Mouse (Mus musculus): ENCODE measurements around the gene Zmynd19.

Gene Zmynd19

DNA sequence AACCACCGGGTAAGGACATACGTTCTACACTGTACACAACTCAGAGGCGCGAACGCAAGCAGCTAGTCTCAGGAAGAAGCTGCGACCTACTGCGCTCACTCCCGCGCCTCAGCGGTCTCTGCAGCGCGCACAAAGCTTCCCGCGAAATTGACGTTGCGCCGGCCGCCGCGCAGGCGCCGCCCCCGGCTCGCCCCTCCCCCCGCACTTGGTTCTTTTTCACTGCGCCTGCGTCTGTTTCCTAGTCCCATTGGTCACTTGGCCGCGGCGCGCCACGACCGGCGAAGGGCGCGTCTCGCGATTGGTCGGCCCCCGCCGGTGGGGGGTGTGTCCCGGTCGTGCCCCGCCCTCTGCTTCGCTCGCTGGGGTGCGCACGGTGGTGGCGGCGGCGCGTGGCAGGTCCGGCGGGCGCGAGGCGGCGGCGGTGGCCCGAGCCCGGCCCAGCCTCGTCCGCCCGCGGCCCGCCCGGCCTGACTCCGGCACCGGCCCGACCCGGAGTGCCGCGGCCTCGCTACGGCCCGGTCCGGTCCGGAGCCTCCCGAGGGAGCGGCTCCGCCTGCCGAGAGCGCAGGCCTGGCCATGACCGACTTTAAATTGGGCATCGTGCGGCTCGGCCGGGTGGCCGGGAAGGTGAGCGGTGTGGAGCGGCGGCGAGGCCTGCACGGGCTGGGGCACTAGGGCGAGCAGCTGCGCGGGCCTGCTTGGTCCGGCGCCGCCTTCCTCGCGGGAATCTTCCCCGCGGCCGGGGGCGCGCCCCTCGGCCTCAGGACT is at the start of gene Zmynd19:
TSS of gene Zmynd19 (plus strand) at position 372 of the 768 bp plus-strand sequence.
- DNase-seq: peak; percentile 96 to 98

DNA sequence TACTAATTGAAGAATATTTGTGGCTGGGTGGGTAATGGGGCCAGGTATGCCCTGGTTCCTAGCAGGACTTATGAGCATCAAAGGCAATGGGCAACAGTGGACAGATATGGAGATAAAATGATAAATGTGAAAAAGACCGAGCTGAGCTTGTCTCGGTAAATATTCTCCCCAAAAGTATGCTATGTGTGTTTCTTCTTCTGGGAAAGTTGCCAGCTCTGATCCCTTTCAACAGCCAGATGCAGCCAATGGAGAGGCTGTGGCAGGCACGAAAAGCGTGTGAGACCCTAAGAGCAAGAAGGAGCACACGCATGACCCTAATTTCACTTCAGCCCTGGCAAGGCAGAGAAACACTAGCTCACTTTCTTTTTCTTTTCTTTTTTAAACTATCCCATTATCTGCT is 48.5 kb upstream of the Zmynd19 start:
- no peak for DNase-seq

- DNase-seq: no peak
Observed at GRCm38 (mm10) chr2:24902999-24903398, 46.6 kb upstream of the Zmynd19 start.

GRCm38 (mm10) chr2:24904823-24905652 is 44.6 kb upstream of the Zmynd19 start:
- no peak for DNase-seq

- no peak for DNase-seq
Observed at GRCm38 (mm10) chr2:24905653-24906155, 43.9 kb upstream of the Zmynd19 start.

GRCm38 (mm10) chr2:24910481-24910880 is 39.1 kb upstream of the Zmynd19 start:
- no peak for DNase-seq

DNA sequence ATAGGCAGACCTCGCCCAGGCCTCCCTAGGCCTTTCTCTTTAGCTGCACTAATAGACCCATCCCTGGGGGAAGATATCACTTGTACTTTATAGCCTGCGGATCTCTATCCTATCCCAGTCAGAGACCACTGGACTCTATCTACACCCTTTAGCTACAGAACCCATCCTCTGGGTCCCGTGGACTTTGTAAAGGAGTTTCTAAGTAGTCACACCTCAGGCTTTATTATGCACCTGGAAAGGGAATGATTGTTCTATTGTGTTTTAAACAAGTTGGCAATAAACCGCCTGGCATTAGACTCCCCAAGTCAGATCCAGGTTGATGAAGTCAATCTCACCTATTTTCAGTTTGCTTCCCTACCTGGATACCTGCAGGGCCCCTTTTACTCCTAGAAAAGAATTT is 37.4 kb upstream of the Zmynd19 start:
- no peak for DNase-seq

DNA sequence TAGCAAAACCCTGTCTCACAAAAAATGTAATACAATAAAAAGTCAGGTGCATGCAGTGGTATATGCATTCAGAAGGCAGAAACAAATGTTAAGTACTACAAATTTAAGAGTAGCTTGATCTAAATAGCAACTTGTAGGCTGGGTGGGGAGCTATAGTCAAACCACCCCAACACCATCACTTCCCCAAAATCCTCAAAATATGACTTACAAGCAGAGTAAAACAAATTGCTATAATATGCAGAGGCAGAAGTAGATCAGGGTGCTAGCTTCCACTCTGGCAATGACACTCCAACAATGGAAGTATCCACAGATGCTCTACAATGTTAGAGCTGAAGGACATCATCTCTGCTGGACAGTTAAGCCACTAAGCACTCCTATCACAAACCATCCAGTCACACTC is 37.0 kb upstream of the Zmynd19 start:
- DNase-seq: no peak

DNA sequence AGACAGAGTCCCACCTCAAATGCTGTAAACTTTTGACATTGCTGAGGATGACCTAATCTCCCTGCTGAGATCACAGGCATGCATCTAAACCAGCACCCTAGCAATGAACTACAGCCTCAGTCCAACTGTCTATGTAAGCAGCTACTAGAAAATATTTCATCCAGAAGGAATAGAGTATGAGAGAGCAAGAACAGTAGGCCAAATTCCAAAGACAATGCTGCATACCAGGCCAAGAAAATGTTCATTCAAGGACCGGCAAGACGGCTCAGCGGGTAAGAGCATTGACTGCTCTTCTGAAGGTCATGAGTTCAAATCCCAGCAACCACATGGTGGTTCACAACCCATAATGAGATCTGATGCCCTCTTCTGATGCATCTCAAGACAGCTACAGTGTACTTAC is 34.8 kb upstream of the Zmynd19 start:
- no peak for DNase-seq

- DNase-seq: peak; percentile 92 to 94
Observed at GRCm38 (mm10) chr2:24918930-24919838, 30.4 kb upstream of the Zmynd19 start, which contains the start of gene Ehmt1. Gene Ehmt1 (minus strand): TSS chr2:24919614.

- DNase-seq: no peak
Observed at GRCm38 (mm10) chr2:24919839-24920175, 29.8 kb upstream of the Zmynd19 start.

- DNase-seq: no peak
Observed at GRCm38 (mm10) chr2:24923561-24923960, 26.0 kb upstream of the Zmynd19 start.

- DNase-seq: peak; percentile 59 to 72
Observed at GRCm38 (mm10) chr2:24925284-24925683, 24.3 kb upstream of the Zmynd19 start.

- DNase-seq: no peak
Observed at GRCm38 (mm10) chr2:24926345-24926964, 23.1 kb upstream of the Zmynd19 start.

DNA sequence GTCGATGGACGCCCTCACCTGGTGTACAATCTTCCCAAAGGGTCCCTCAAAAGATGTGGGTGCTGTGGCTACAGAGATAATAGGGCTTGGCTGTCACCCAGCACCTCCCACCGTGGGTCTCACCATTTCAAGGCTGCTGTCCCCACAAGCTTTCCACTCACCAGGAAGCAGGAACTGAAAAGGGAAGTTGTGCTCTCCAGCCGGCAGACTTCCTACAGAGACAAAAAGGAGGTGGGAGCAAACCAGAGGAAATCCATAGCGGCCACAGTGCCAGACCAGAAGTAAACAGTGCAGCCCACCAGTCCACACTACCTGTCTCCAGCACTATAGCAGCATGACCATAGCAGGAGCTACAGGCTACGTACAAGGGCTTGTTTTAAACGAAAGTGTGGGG is 22.6 kb upstream of the Zmynd19 start:
- DNase-seq: no peak

DNA sequence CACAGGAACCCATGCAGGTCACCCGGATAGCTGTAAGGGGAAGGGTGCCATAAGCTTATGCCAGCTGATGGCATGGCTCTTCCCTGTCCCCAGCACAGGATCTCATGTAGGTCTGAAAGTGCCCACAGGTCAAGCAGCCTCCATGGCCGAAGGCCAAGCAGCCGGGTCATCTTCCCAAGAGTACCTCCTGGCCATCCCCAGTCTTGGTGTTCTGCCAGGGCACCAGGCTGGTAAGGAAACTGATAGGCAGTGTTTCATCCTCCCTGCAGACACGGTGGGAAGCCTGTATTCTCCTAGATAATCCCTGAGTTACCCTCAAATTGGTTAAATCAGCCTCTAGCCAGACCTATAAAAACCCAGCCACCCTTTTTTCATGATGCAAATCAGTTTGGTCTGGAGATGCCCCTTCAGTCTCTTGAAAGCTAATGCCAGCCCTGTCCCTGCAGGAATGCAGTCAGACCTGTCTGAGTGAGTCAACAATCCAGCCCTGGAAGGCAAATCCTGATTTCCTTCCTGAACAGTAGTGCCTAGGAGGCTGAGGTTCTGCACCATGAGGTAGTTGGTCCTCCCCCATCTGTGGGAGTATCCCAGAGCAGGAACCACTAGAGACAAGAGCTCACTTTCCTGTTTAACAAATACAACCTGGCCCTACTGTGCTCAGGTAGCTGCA is 21.6 kb upstream of the Zmynd19 start:
- peak; percentile 89 to 94 for DNase-seq

GRCm38 (mm10) chr2:24929119-24929518 is 20.5 kb upstream of the Zmynd19 start:
- peak; percentile 76 to 87 for DNase-seq

GRCm38 (mm10) chr2:24929593-24929992 is 20.0 kb upstream of the Zmynd19 start:
- no peak for DNase-seq

DNA sequence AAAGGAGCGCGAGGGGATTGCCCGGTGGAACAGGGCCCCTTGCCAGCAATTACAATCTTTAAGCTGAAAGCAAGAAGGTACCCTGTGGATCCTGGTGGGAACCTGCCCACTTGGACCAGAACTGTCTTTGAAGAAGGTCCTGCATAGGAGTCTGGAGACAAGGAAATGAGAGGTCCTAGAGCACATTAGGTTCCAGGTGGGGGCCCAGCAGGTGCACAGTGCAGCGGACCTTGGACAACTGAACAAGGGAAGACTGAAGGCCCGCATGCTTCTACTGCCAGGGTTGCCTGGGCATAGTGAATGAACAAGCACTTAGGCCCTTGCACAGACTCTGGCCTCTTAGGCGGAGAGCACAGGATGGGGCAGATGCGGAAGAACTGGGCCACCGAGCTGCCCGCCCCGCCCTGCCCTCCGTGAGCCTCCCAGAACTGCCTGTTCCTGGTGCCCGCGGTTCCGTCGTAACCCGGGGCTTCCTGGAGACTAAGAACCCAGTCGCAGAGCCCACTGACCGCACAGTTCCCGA is 15.1 kb upstream of the Zmynd19 start:
- no peak for DNase-seq

DNA sequence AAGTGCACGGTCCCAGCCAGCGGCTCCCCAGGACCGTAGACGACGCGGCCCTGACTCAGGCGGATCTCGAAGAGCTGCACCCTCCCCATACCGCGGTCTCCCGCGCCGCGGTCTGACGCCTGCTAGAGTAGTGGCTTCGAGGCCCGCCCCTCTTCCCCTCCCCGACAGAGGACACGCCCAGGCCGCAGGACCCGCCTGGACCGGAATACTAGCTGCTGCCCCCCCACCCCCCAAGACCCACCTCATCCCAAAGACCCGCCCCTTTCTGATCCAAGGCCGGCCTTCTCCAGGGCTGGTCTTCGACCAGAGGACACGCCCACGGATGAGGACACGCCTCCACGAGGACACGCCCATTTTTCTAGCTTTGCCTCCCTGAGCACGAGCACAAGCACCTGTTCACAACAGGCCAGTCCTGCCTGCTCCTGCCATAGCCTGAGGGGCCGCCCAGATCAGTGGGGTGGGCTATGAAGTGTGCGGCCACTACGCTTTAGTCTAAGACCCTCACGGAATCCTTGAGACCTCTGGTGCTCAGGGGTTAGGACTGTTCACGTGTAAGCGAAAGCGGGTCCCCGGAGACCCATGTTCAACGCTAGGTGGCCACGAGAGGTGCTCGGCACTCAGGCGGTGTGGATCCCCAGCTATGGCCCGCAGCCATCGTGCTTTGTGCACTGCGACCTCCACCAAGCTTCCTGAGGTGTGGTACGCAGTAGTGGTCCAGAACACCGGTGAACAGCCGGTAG is 14.4 kb upstream of the Zmynd19 start, which contains the start of gene Arrdc1:
TSS of gene Arrdc1 (minus strand) at position 196 of the 740 bp plus-strand sequence.
- DNase-seq: peak; percentile 96 to 97

DNA sequence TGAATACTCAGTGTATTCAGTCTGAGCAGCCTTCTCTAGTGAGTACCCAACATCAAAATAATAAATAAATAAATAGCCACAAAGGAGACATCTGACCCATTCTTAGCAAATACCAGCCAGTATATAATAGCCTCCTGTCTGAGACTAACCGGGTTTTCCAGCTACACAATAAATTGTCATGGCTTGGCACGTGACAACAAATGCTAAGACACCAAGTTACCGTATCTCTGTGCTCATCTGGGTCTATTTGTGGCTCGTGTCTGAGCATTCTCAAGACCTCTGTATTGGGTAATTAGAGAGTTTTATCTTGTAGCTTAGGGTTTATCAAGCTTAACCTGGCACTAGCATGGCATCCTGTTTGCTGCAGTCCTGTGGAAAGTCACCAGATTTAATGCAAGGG is 7.5 kb upstream of the Zmynd19 start:
- DNase-seq: no peak
